Mouse (Mus musculus): ENCODE results near the gene Foxp2. TPM values are rescaled to one million over a fixed set of nuclear protein-coding genes. Genes with fewer than 3 reads are reported as not detected.

Gene Foxp2
- polyA plus RNA-seq, 2 experiments from 2014 or later = 0.27 to 0.34 TPM

- no peak for ATAC-seq
Observed at GRCm38 (mm10) chr6:15378261-15378660, 477.1 kb downstream of the Foxp2 start.

- no peak for ATAC-seq
Observed at GRCm38 (mm10) chr6:15396462-15396861, 495.3 kb downstream of the Foxp2 start.

- ATAC-seq = no peak
Observed at GRCm38 (mm10) chr6:15397485-15397884, 496.3 kb downstream of the Foxp2 start.

GRCm38 (mm10) chr6:15401138-15401537, 500.0 kb downstream of the Foxp2 start:
- ATAC-seq = no peak

GRCm38 (mm10) chr6:15402026-15402425, 500.9 kb downstream of the Foxp2 start:
- no peak for ATAC-seq

- no peak for ATAC-seq
Observed at GRCm38 (mm10) chr6:15415099-15415498, 514.0 kb downstream of the Foxp2 start.

GRCm38 (mm10) chr6:15459701-15460100, 558.6 kb downstream of the Foxp2 start:
- peak; percentile 79 for ATAC-seq

- no peak for ATAC-seq
Observed at GRCm38 (mm10) chr6:15463390-15463789, 562.2 kb downstream of the Foxp2 start.

GRCm38 (mm10) chr6:15465471-15465870, 564.3 kb downstream of the Foxp2 start:
- ATAC-seq = no peak

GRCm38 (mm10) chr6:15466634-15467033, 565.5 kb downstream of the Foxp2 start:
- no peak for ATAC-seq

GRCm38 (mm10) chr6:15486909-15487308, 585.8 kb downstream of the Foxp2 start:
- ATAC-seq = no peak

Other genes starting within 250 kb of the Foxp2 start
- not detected for gene Ppp1r3a, start 146.1 kb upstream of the Foxp2 start, polyA plus RNA-seq (2017; shearing (Covaris generic))

Measured in CD4-positive, CD25-positive, alpha-beta regulatory T cell, adult 4 months (primary cell).